Mouse (Mus musculus) intestine, embryonic 16.5 days (tissue): ENCODE measurements at regions not wholly inside any gene's neighbourhood (a gene's known extent, or its start where the extent isn't known, plus 50 kb on each side); places are given as distances from the start of the nearest gene placed in this dataset.

ENCODE experiments used
- ATAC-seq: fragments of 200-750 bp; cut with Nextera tagmentation; 2 replicates; pipeline ENCODE4 v1.8.0; 2017; ENCODE audit warnings: moderate TSS enrichment, moderate library complexity
- H3K27ac ChIP-seq: fragments of 300-500 bp; sonication (generic); 2 replicates; pipeline ENCODE4 v1.5.1; 2014; ENCODE audit warnings: mild to moderate bottlenecking, low read length
- H3K27me3 ChIP-seq: fragments of 300-500 bp; sonication (generic); replicated peaks from 2 replicates; pipeline ENCODE4 v1.6.1; 2014; ENCODE audit warnings: low read length, control low read depth, mixed read lengths; ENCODE audit not compliant: control insufficient read depth, insufficient read depth
- H3K36me3 ChIP-seq: fragments of 300-500 bp; sonication (generic); 2 replicates; pipeline ENCODE4 v1.6.1; 2014; ENCODE audit warnings: low read length, control low read depth; ENCODE audit not compliant: control insufficient read depth, insufficient read depth
- H3K4me1 ChIP-seq: fragments of 300-500 bp; sonication (generic); 2 replicates; pipeline ENCODE4 v1.6.1; 2014; ENCODE audit warnings: low read length, control low read depth, mixed read lengths; ENCODE audit not compliant: control insufficient read depth, insufficient read depth
- H3K4me2 ChIP-seq: fragments of 300-500 bp; sonication (generic); 2 replicates; pipeline ENCODE4 v1.6.1; 2014; ENCODE audit warnings: low read depth, low read length, control low read depth
- H3K4me3 ChIP-seq: fragments of 300-500 bp; sonication (generic); 2 replicates; pipeline ENCODE4 v1.5.1; 2014; ENCODE audit warnings: mild to moderate bottlenecking, low read length
- H3K9ac ChIP-seq: fragments of 300-500 bp; sonication (generic); 2 replicates; pipeline ENCODE4 v1.6.1; 2014; ENCODE audit warnings: low read depth, low read length
- H3K9me3 ChIP-seq: fragments of 300-500 bp; sonication (generic); 2 replicates; pipeline ENCODE4 v1.6.1; 2016; ENCODE audit warnings: low read length, control low read depth; ENCODE audit not compliant: control insufficient read depth
- WGBS: fragments of 180-500 bp; shearing (Covaris S2); extraction: QIAGEN DNeasy Blood & Tissue Kit; methylation state at CpG from one replicate; pipeline ENCODE4 v1.1.7; 2014; 5-methylcytosine and 5-hydroxymethylcytosine counted together

GRCm38 (mm10) chr3:52929827-52930605 lies 87.0 kb downstream of the Cog6 start:
- ATAC-seq, result no peak
- Histone ChIP-seq H3K9ac (no peak overlapping the region), H3K4me2 (no peak overlapping the region), H3K9me3 (no peaks in the 10 kb centered on the region), H3K27me3 (no peaks in the 10 kb centered on the region), H3K4me1 (no peaks in the 10 kb centered on the region), H3K36me3 (no peaks in the 10 kb centered on the region), H3K4me3 (no peak overlapping the region), H3K27ac (no peak overlapping the region)
- 73% methylated on average over 13 of the region's 13 CpGs for WGBS

DNA sequence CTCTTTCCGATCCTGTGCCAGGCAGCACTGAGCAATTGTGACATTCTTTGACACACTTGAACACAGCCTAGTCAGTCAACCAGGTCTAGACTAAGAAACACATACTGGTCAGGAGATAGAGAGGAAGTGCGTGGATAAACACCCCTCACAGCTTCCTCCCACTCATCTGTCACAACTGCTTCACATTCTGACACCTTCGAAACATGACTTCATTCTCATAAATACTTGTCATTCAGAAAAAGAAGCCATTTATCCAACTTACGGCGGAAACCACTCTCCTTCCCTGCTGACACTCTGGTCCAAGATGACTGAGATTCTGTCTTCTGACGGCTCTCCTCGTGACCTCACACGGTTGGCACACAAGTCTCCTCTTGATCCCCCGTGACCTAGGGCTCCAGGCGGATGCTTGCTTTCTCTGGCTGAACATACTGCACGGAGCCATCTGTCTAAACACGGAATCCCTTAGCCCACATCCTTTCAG lies 89.6 kb downstream of the Cog6 start:
- no peaks in the 10 kb centered on the region for H3K36me3 ChIP-seq
- no peak overlapping the region for H3K4me3 ChIP-seq
- 66% methylated on average over 12 of the region's 12 CpGs for WGBS
- no peaks in the 10 kb centered on the region for H3K27me3 ChIP-seq
- H3K4me1 ChIP-seq, result no peaks in the 10 kb centered on the region
- no peaks in the 10 kb centered on the region for H3K9me3 ChIP-seq
- no peak overlapping the region for H3K9ac ChIP-seq
- no peak overlapping the region for H3K4me2 ChIP-seq
- no peak overlapping the region for H3K27ac ChIP-seq
- no peak for ATAC-seq

DNA sequence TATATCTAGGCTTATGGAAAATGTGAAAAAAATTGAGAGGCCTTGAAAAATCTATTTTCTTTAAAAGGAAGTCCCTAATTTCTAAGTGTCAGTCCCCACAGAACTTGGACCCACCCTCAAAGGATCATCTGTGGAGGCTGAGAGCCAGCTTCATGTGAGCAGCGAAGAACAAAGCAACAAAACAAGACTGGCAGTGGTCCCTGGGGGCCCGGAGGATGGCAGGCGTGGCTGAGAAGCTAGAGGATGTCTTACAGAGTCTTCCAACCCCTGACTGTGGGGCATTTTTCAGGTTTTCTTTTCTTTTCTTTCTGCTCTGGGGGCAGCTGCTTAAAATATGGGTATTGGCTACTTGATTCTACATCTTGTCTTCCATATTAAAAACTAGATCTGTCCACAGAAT lies 90.5 kb downstream of the Cog6 start:
- Histone ChIP-seq H3K4me2 (no peak overlapping the region), H3K27me3 (no peaks in the 10 kb centered on the region), H3K36me3 (no peaks in the 10 kb centered on the region), H3K4me1 (no peaks in the 10 kb centered on the region), H3K9ac (no peak overlapping the region), H3K27ac (no peak overlapping the region), H3K4me3 (no peak overlapping the region), H3K9me3 (no peaks in the 10 kb centered on the region)
- ATAC-seq, result no peak
- WGBS, result 78% methylated on average over 3 of the region's 3 CpGs

DNA sequence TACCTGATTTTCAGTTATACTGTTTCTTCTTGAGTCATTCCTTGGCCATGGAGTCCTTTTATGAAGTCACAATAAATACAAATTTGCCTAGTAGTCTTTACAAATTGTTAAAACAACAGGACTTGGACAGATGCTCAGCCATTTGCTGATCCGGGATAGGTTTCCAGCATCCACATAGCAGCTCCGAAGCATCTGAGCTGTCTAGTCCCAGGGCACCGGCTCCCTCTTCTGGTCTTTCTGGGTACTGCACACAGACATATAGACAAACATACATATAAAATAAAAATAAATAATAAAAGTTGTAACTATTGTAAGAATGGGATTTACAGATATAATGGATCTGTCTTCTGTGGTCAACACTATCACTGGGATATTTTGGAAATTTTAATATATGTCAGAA lies 91.8 kb downstream of the Cog6 start:
- Histone ChIP-seq H3K9me3 (no peaks in the 10 kb centered on the region), H3K36me3 (no peaks in the 10 kb centered on the region), H3K4me3 (no peak overlapping the region), H3K4me1 (no peaks in the 10 kb centered on the region), H3K4me2 (no peak overlapping the region), H3K27me3 (no peaks in the 10 kb centered on the region), H3K27ac (no peak overlapping the region), H3K9ac (no peak overlapping the region)
- WGBS, result 64% methylated on average over 3 of the region's 3 CpGs
- ATAC-seq, result no peak

DNA sequence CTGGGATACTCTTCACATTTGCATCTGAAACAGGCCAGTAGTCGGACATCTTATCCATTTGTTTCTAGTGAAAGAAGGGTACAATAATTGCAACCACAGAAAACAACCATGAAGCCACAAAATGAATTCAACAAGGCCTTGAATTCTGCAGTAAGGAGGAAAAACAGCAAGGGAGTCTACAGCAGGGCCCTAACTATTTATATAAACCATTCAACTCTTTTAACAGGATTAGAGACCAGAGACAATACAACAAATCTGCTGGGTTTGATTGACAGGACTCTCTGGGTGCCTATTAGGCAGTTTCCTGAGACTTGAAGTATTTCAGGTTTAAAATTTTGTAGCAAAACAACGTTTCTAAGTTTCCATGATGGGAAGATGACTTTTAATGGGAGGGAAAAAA lies 92.4 kb downstream of the Cog6 start:
- no peaks in the 10 kb centered on the region for H3K27me3 ChIP-seq
- no peak overlapping the region for H3K4me3 ChIP-seq
- H3K9me3 ChIP-seq, result no peaks in the 10 kb centered on the region
- H3K4me2 ChIP-seq, result no peak overlapping the region
- H3K9ac ChIP-seq, result no peak overlapping the region
- ATAC-seq, result no peak
- no peaks in the 10 kb centered on the region for H3K36me3 ChIP-seq
- WGBS, result 80% methylated on average over 2 of the region's 2 CpGs
- no peaks in the 10 kb centered on the region for H3K4me1 ChIP-seq
- no peak overlapping the region for H3K27ac ChIP-seq

GRCm38 (mm10) chr3:52923824-52924559 lies 93.0 kb downstream of the Cog6 start:
- no peak overlapping the region for H3K9ac ChIP-seq
- H3K36me3 ChIP-seq, result no peaks in the 10 kb centered on the region
- no peak overlapping the region for H3K27ac ChIP-seq
- no peak overlapping the region for H3K4me2 ChIP-seq
- no peak overlapping the region for H3K4me3 ChIP-seq
- no peaks in the 10 kb centered on the region for H3K9me3 ChIP-seq
- no peak for ATAC-seq
- H3K4me1 ChIP-seq, result no peaks in the 10 kb centered on the region
- 93% methylated on average over 4 of the region's 4 CpGs for WGBS
- no peaks in the 10 kb centered on the region for H3K27me3 ChIP-seq

DNA sequence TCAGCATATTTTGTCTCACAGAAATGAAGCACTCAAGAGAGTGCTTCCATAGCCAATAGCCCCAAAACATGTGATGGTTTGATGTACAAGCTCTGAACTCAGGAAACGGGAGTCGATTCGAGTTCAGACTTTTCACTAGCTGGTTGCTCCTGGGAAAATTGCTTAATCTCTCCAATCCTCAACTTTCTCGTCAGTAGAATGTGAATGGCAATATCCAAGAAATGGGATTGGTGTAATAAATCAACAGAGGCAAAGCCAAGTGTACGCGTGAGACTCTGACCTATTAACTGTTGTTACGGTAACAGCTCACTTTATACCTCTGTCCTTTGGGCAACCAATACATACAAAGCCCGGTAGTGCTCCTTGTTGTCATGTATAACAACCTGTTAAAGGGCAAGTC lies 94.6 kb downstream of the Cog6 start:
- H3K27me3 ChIP-seq, result no peaks in the 10 kb centered on the region
- no peak overlapping the region for H3K27ac ChIP-seq
- H3K36me3 ChIP-seq, result no peaks in the 10 kb centered on the region
- 80% methylated on average over 8 of the region's 8 CpGs for WGBS
- H3K4me1 ChIP-seq, result no peaks in the 10 kb centered on the region
- no peak overlapping the region for H3K4me2 ChIP-seq
- no peak overlapping the region for H3K4me3 ChIP-seq
- ATAC-seq, result no peak
- no peak overlapping the region for H3K9ac ChIP-seq
- H3K9me3 ChIP-seq, result no peaks in the 10 kb centered on the region

GRCm38 (mm10) chr3:52906823-52907564 lies 110.0 kb downstream of the Cog6 start:
- Histone ChIP-seq H3K9ac (no peak overlapping the region), H3K27ac (no peak overlapping the region), H3K4me1 (no peaks in the 10 kb centered on the region), H3K27me3 (no peaks in the 10 kb centered on the region), H3K36me3 (no peaks in the 10 kb centered on the region), H3K4me3 (no peak overlapping the region), H3K9me3 (no peaks in the 10 kb centered on the region; the same call in 1 of the 2 replicates), H3K4me2 (no peak overlapping the region)
- ATAC-seq, result no peak
- WGBS, result 85% methylated on average over 3 of the region's 3 CpGs

GRCm38 (mm10) chr3:52904028-52904427 lies 113.0 kb downstream of the Cog6 start:
- no peaks in the 10 kb centered on the region for H3K27me3 ChIP-seq
- H3K4me3 ChIP-seq, result no peak overlapping the region
- no peaks in the 10 kb centered on the region for H3K4me1 ChIP-seq
- 76% methylated on average over 3 of the region's 3 CpGs for WGBS
- H3K4me2 ChIP-seq, result no peak overlapping the region
- no peak overlapping the region for H3K27ac ChIP-seq
- no peaks in the 10 kb centered on the region for H3K36me3 ChIP-seq
- peak; percentile 33; the same call in 1 of the 2 replicates for ATAC-seq
- no peak overlapping the region for H3K9ac ChIP-seq
- H3K9me3 ChIP-seq, result no peaks in the 10 kb centered on the region
